Mouse (Mus musculus) erythroblast, embryonic 14.5 days (primary cell): Measurements from ENCODE around the gene Tlcd1.

ENCODE experiments used
- GATA1 ChIP-seq: IDR thresholded peaks from 2 replicates; pipeline ENCODE4 v1.6.1; 2012; ENCODE audit warnings: low read length, inconsistent platforms, mixed read lengths
- TAL1 ChIP-seq: IDR thresholded peaks from 3 replicates; pipeline ENCODE4 v1.6.1; 2012; ENCODE audit warnings: low read length, inconsistent platforms, mixed read lengths

DNA sequence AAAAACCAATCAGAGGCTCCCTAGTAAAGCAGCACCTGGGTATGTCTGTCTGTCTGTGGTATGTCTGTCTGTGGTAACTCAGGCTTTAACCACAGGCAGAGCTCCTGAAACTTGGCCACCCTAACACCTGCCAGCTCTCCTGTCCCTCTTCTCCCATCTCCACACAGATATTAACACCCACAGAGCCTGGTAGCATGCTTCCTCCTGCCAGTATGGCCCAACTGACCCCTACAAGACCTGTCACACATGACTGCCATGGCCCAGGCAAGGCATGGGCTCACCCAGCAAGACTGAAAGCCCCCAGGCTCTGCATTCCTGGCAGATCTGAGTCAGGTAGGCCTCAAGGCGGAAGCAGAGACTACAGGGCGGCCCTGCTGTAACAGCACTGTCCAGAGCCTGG is 13.5 kb upstream of the Tlcd1 start:
- TF ChIP-seq GATA1 (no peak), TAL1 (no peak)
